ENCODE assay signal across 10 mouse cellular contexts in the genomic region with DNA sequence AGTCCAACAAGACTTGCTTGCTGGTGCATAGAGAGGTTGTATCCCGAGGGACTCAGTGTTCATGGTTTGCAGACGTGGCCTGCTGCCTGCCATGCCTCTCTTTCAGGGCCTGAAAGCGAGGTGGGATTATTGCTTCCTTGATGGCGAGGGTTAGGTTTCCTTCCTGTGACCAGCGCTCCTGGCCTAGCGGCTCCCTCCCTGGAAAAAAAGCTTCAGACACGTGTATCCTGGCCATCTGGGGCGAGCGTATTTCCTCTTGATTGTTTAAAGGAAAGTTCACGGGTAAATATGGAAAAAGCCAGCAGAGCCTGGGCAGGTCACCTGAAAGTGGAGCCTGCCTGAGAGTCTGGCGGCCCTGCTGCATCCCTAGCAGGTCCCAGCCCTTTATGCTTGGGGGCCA.
DNase-seq lines count a peak whose midpoint lies in the region; ATAC-seq lines count a peak whose summit lies in the region.
"Had no signal": no experiment of that assay in that cellular context is flagged by ENCODE, and none has a peak within 500 bp of the region (broad histone marks: within the 10 kb centered on the region; RNA-seq: fewer than 3 reads in every experiment).

No protein-coding gene starts in this region.

- 68% methylated on average over 11 of the region's 11 CpGs for WGBS in limb, embryonic 10.5 days
- WGBS in midbrain, embryonic 10.5 days: 81% methylated on average over 11 of the region's 11 CpGs

- no peaks in the 10 kb centered on the region for H3K27me3 ChIP-seq in limb, embryonic 10.5 days (ENCODE audit: low read depth, poor library complexity, severe bottlenecking)
- no peaks in the 10 kb centered on the region for H3K27me3 ChIP-seq in midbrain, embryonic 10.5 days (ENCODE audit: low read depth, poor library complexity, severe bottlenecking)
- H3K27me3 ChIP-seq: embryonic facial prominence, embryonic 12.5 days had no signal

- peak overlapping the region; percentile 57 for H3K27ac ChIP-seq in limb, embryonic 10.5 days
- H3K27ac ChIP-seq in midbrain, embryonic 10.5 days (replicated peaks): no peak overlapping the region
- H3K27ac ChIP-seq: embryonic facial prominence, embryonic 12.5 days had no signal

- intact Hi-C loops in heart, postnatal 10 days (cut with DNase I): loop anchor here (2.0 to 5.0 kb wide), 3 partner anchors 38 to 77 kb away; no protein-coding TSS in a partner anchor

- no peak for ATAC-seq in cerebellum, adult (ENCODE audit: insufficient number of reproducible peaks, low FRiP score, low TSS enrichment)
- ATAC-seq in megakaryocyte progenitor cell, adult 5-6 weeks (replicated peaks; ENCODE audit: poor library complexity): no peak

- H3K36me3 ChIP-seq in limb, embryonic 10.5 days: no peaks in the 10 kb centered on the region
- no peaks in the 10 kb centered on the region for H3K36me3 ChIP-seq in midbrain, embryonic 10.5 days
- H3K36me3 ChIP-seq: embryonic facial prominence, embryonic 12.5 days; G1E had no signal

- H3K4me1 ChIP-seq in limb, embryonic 10.5 days: peaks cover 19% of the 10 kb centered on the region
- H3K4me1 ChIP-seq in midbrain, embryonic 10.5 days: peaks cover 19% of the 10 kb centered on the region

- no peaks in the 10 kb centered on the region for H3K9me3 ChIP-seq in limb, embryonic 10.5 days (replicated peaks)
- H3K9me3 ChIP-seq in midbrain, embryonic 10.5 days (replicated peaks): no peaks in the 10 kb centered on the region
- H3K9me3 ChIP-seq: embryonic facial prominence, embryonic 12.5 days; G1E had no signal

- peak; percentile 40 to 49 for DNase-seq in adrenal gland, postnatal 36 days
- peak; percentile 23 for DNase-seq in embryo, embryonic 10.5 days (ENCODE audit: low spot score)
- peak; percentile 49 to 54 for DNase-seq in heart, postnatal 10 days
- no peak for DNase-seq in limb, embryonic 10.5 days (ENCODE audit: low spot score)
- no peak for DNase-seq in ovary, adult 18-20 months (ENCODE audit: low spot score)
- no peak for DNase-seq in midbrain, embryonic 10.5 days (ENCODE audit: low spot score)

- H3K4me3 ChIP-seq in limb, embryonic 10.5 days: no peak overlapping the region
- H3K4me3 ChIP-seq in midbrain, embryonic 10.5 days: no peak overlapping the region
- H3K4me3 ChIP-seq: embryonic facial prominence, embryonic 12.5 days had no signal

Comparison
In these comparisons a context has a peak if more than half of its experiments do, and no peak if none do; other contexts are left out.
1. DNase-seq: peak in adrenal gland, postnatal 36 days (2 of 2), embryo, embryonic 10.5 days (single experiment) and heart, postnatal 10 days (2 of 2); none in limb, embryonic 10.5 days (single experiment), ovary, adult 18-20 months (single experiment) and midbrain, embryonic 10.5 days (single experiment).